Mouse (Mus musculus) embryonic facial prominence, embryonic 14.5 days (tissue): ENCODE measurements around the gene Asb3. TPM values are rescaled to one million over a fixed set of nuclear protein-coding genes. Genes with fewer than 3 reads are reported as not detected.

Experiments
- ATAC-seq: fragments of 200-750 bp; cut with Nextera tagmentation; 2 replicates; pipeline ENCODE4 v1.8.0; 2017; ENCODE audit warnings: low read depth, moderate number of reproducible peaks, moderate TSS enrichment
- DNase-seq: peaks from one replicate; pipeline ENCODE4 v3.0.0-alpha.2; 2015; ENCODE audit warnings: low spot score
- H3K27ac ChIP-seq: fragments of 300-500 bp; sonication (generic); replicated peaks from 2 replicates; pipeline ENCODE4 v1.5.1; 2014; ENCODE audit warnings: low read depth, mild to moderate bottlenecking, low read length, moderate library complexity
- H3K27me3 ChIP-seq: fragments of 300-500 bp; sonication (generic); replicated peaks from 2 replicates; pipeline ENCODE4 v1.6.1; 2014; ENCODE audit warnings: low read length; ENCODE audit not compliant: control insufficient read depth, insufficient read depth
- H3K36me3 ChIP-seq: fragments of 300-500 bp; sonication (generic); 2 replicates; pipeline ENCODE4 v1.6.1; 2014; ENCODE audit warnings: low read length, mixed read lengths; ENCODE audit not compliant: control insufficient read depth, insufficient read depth
- H3K4me1 ChIP-seq: fragments of 300-500 bp; sonication (generic); 2 replicates; pipeline ENCODE4 v1.6.1; 2014; ENCODE audit warnings: antibody characterized with exemption, low read length; ENCODE audit not compliant: control insufficient read depth, insufficient read depth
- H3K4me2 ChIP-seq: fragments of 300-500 bp; sonication (generic); 2 replicates; pipeline ENCODE4 v1.6.1; 2014; ENCODE audit warnings: low read depth, mild to moderate bottlenecking, low read length, moderate library complexity, mixed read lengths
- H3K4me3 ChIP-seq: fragments of 300-500 bp; sonication (generic); 2 replicates; pipeline ENCODE4 v1.5.1; 2014; ENCODE audit warnings: low read depth, mild to moderate bottlenecking, low read length
- H3K9ac ChIP-seq: fragments of 300-500 bp; sonication (generic); 2 replicates; pipeline ENCODE4 v1.6.1; 2014; ENCODE audit warnings: low read depth, mild to moderate bottlenecking, low read length, moderate library complexity, mixed read lengths
- H3K9me3 ChIP-seq: fragments of 300-500 bp; sonication (generic); 2 replicates; pipeline ENCODE4 v1.6.1; 2016; ENCODE audit warnings: low read length; ENCODE audit not compliant: control insufficient read depth
- WGBS: fragments of 180-500 bp; shearing (Covaris S2); extraction: QIAGEN DNeasy Blood & Tissue Kit; methylation state at CpG from one replicate; pipeline ENCODE4 v1.1.7; 2014; 5-methylcytosine and 5-hydroxymethylcytosine counted together
- polyA plus RNA-seq: library from polyadenylated mRNA; unstranded; fragments of >200 nt; fragmentation: Nextera tagmentation; extraction: Ambion mirVana; gene quantifications from 2 replicates; pipeline ENCODE4 v1.2.1, GENCODE M21; 2014

The Asb3 gene
- 30.7 and 32.7 TPM in 2 replicates for polyA plus RNA-seq

DNA sequence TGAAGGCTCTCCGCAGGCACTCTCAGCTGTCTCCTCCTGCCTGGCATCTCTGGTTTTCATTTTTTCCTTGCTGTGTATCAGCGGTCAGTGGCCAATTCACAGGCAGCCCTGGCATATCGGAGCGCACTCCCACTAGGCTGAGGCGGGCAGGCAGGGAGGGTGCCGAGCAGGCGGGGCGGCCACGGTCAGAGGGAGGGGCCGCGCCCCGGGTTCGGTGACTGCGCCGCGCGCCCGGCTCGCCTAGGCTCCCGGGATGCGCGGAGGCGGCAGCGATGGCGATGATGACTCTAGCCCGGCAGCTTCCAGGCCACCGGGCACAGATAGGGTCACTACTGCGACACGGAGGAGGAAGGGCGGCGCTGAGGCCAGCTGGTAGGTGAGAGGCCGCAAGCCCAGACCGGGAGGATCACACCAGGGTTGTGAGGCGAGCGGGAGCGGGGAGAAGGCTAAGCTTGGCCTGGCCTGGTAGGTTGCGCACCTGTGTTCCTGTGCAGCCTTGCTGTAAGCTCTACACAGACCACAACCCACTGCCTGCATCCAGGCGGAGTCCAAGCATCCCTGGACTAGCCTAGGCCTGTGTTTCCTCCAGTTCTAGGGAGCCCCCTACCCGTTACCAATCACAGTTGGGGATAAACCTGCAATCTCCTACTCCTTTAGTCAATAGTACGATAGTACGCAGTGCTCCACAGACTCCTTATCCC, at the start of gene Asb3, which contains the start of gene Gpr75:
Gene Asb3, plus strand, starts transcription at position 246 of the 701 bp plus-strand sequence.
Gene Gpr75, plus strand, starts transcription at position 188 of the 701 bp plus-strand sequence.
- DNase-seq (peak; percentile 48), ATAC-seq (peak; percentile 95)
- no peaks in the 10 kb centered on the region for H3K27me3 ChIP-seq
- no peaks in the 10 kb centered on the region for H3K9me3 ChIP-seq
- peak within 1 kb of the TSS; percentile 66 for H3K9ac ChIP-seq
- WGBS, result 5% methylated on average over 33 of the region's 41 CpGs
- H3K4me2 ChIP-seq, result peak within 1 kb of the TSS; percentile 90
- no peak within 1 kb of the TSS for H3K27ac ChIP-seq
- peaks cover 1% of the 10 kb centered on the region; the same call in 1 of the 2 replicates for H3K36me3 ChIP-seq
- H3K4me3 ChIP-seq, result peak within 1 kb of the TSS; percentile 51
- H3K4me1 ChIP-seq, result no peaks in the 10 kb centered on the region

DNA sequence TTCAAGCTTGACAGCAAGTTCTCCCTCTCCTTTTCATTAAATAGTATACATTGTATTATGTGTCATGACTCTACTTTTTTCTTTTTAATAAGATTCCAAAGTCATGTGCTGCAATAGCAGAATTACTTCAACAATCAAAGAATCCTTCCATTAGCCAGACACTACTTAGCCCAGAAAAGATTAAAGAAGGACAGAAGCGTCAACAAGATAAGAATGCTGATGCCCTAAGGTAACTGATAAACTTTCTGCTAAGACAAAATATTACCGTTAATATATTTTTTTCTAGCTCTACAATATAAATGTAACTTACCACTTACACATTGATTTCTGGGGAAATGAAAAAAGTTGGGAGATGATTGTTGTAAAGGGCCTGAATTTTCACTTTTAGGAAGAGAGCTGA, 46.4 kb upstream of the Asb3 start:
- H3K9me3 ChIP-seq, result no peaks in the 10 kb centered on the region
- DNase-seq, result no peak
- no peak for ATAC-seq
- no peaks in the 10 kb centered on the region for H3K27me3 ChIP-seq
- H3K4me3 ChIP-seq, result no peak overlapping the region
- no peak overlapping the region for H3K4me2 ChIP-seq
- no peak overlapping the region for H3K9ac ChIP-seq
- H3K36me3 ChIP-seq, result peaks cover 75% of the 10 kb centered on the region
- H3K27ac ChIP-seq, result no peak overlapping the region
- no peaks in the 10 kb centered on the region for H3K4me1 ChIP-seq
- WGBS, result over 99% methylated on average over 2 of the region's 2 CpGs

DNA sequence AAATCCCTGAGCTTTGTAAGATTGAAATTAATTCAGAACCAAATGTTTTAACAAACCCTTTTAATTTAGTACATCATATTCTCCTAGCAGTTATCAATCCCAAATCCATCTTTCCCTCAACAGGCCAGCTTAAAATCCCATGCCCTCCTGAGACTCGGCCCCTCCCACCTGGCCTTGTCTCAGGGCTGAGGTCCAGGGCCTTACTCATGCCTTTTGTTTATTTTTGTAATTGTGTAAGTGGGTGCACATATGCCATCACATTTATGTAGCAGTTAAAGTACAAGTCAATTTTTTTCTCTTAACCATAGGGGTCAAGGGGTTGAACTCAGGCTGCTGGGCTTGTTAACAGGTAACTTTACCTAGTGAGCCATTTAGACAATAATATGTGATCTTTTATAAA, 40.9 kb upstream of the Asb3 start:
- Histone ChIP-seq H3K36me3 (peaks cover 63% of the 10 kb centered on the region), H3K9ac (no peak overlapping the region), H3K27ac (no peak overlapping the region), H3K4me2 (no peak overlapping the region), H3K27me3 (no peaks in the 10 kb centered on the region), H3K9me3 (no peaks in the 10 kb centered on the region), H3K4me1 (no peaks in the 10 kb centered on the region), H3K4me3 (no peak overlapping the region)
- ATAC-seq (no peak), DNase-seq (no peak)
- WGBS, result 85% methylated on average over 1 of the region's 1 CpGs

DNA sequence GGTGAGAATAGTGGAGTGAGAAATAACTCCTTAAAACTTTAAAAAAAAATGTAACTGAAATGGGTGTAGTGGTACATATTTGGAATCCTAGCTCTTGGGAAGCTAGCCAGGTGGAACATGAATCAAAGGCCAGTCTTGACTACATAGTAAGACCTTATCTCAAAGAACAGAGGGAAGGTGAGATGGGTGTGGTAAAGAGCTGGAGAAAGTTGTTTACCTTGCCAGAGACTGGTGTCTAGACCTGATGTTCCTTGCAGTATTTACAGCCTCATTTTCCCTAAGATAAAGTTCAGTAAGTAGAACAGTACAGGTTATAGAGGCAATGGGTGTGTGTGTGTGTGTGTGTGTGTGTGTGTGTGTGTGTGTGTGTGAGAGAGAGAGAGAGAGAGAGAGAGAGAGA, 12.8 kb upstream of the Asb3 start:
- Histone ChIP-seq H3K9ac (no peak overlapping the region), H3K36me3 (peaks cover 55% of the 10 kb centered on the region)
- no peak for ATAC-seq

DNA sequence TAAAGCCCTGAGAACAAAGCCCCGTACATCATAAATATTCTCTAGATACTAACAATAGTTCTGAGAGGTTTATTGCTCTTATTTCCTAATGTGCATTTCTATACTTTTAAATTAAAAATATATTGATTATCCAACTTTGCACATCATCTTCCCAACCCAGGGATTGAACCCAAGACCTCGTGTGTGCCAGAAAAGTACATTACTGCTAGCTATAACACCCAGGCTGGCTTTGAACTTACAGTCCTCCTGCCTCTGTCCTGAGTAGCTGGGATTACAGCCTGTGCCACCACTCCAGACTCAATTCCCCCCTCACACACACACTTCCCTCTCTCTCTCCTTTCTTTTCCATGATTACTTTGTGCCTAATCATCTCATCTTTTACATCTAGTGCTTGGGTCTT, 2.9 kb downstream of the Asb3 start:
- Histone ChIP-seq H3K4me1 (no peaks in the 10 kb centered on the region), H3K9me3 (no peaks in the 10 kb centered on the region), H3K36me3 (no peaks in the 10 kb centered on the region), H3K27me3 (no peaks in the 10 kb centered on the region), H3K9ac (no peak overlapping the region), H3K4me3 (no peak overlapping the region), H3K27ac (no peak overlapping the region), H3K4me2 (no peak overlapping the region)
- ATAC-seq (no peak), DNase-seq (no peak)
- 88% methylated on average over 2 of the region's 2 CpGs for WGBS

More for the DNA sequence above, 12.8 kb upstream of the Asb3 start:
- H3K9me3 ChIP-seq, result peaks cover 4% of the 10 kb centered on the region; the same call in 1 of the 2 replicates
- H3K4me1 ChIP-seq, result no peaks in the 10 kb centered on the region
- no peak overlapping the region for H3K4me2 ChIP-seq
- no peaks in the 10 kb centered on the region for H3K27me3 ChIP-seq
- DNase-seq, result no peak
- no peak overlapping the region for H3K4me3 ChIP-seq
- no peak overlapping the region for H3K27ac ChIP-seq

DNA sequence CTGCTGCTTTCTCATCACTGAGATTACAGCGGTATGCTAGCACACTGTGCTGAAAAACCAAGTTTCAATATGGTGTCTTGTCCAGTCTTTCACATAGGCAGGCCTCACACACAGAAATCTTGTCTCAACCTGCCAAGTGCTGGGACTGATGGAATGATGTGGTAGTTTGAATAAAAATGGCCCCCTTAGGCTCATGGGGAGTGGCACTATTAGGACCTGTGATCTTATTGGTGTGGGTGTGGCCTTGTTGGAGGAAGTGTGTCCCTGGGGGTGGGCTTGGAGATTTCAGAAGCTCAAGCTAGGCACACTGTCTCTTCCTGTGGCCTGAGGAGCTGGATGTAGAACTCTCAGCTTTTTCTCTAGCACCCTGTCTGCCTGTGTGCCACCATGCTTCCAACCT, 11.0 kb downstream of the Asb3 start:
- H3K4me1 ChIP-seq, result no peaks in the 10 kb centered on the region
- no peak overlapping the region for H3K4me3 ChIP-seq
- no peaks in the 10 kb centered on the region for H3K9me3 ChIP-seq
- no peaks in the 10 kb centered on the region for H3K27me3 ChIP-seq
- ATAC-seq (no peak), DNase-seq (no peak)
- 91% methylated on average over 1 of the region's 1 CpGs for WGBS
- H3K27ac ChIP-seq, result no peak overlapping the region
- no peak overlapping the region for H3K9ac ChIP-seq
- H3K4me2 ChIP-seq, result no peak overlapping the region
- no peaks in the 10 kb centered on the region for H3K36me3 ChIP-seq

DNA sequence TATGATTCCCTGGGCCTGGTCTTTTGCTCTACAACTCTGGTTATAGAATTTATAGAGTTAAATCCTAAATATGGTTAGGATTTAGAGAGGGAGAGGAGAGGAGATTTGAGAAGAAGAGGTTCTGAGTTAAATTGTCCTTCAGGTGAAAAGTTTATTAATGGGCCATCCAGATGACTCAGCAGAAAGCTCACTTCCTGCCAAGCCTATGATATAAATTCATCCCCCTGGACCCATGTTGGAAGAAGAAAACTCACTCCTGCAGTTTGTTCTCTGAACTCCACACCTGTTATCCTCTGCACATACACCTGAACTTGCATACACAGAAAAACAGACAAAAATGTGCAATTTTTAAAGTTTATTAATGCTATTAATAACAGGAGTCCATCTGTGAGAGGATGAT, 14.1 kb downstream of the Asb3 start:
- no peaks in the 10 kb centered on the region for H3K27me3 ChIP-seq
- H3K27ac ChIP-seq, result no peak overlapping the region
- H3K4me3 ChIP-seq, result no peak overlapping the region
- H3K9me3 ChIP-seq, result no peaks in the 10 kb centered on the region
- H3K4me2 ChIP-seq, result no peak overlapping the region
- no peak overlapping the region for H3K9ac ChIP-seq
- H3K36me3 ChIP-seq, result no peaks in the 10 kb centered on the region
- DNase-seq (no peak), ATAC-seq (no peak)
- H3K4me1 ChIP-seq, result no peaks in the 10 kb centered on the region

DNA sequence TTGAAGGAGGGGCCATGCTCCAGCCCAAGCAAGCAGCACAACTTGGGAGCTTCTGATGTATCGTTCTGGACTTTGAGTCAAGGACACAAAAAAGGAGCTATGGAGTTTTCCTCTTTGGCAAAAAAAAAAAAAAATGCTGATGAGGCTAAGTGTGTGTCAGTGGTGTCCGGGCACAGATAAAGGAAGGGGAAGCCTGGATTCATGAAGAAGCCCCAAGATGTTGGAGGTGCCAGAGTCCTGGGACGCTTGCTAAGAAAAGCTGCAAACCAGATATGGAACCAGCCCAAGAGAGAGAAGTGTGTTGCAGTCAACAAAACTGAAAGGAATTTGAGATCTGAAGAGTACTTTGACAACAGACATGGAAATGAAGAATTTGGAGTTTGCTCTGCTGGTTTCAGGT, 27.1 kb downstream of the Asb3 start:
- Histone ChIP-seq H3K4me3 (no peak overlapping the region), H3K36me3 (no peaks in the 10 kb centered on the region), H3K4me1 (no peaks in the 10 kb centered on the region), H3K9ac (no peak overlapping the region), H3K27ac (no peak overlapping the region), H3K9me3 (no peaks in the 10 kb centered on the region), H3K4me2 (no peak overlapping the region), H3K27me3 (no peaks in the 10 kb centered on the region)
- DNase-seq (no peak), ATAC-seq (no peak)
- WGBS, result 91% methylated on average over 3 of the region's 3 CpGs

DNA sequence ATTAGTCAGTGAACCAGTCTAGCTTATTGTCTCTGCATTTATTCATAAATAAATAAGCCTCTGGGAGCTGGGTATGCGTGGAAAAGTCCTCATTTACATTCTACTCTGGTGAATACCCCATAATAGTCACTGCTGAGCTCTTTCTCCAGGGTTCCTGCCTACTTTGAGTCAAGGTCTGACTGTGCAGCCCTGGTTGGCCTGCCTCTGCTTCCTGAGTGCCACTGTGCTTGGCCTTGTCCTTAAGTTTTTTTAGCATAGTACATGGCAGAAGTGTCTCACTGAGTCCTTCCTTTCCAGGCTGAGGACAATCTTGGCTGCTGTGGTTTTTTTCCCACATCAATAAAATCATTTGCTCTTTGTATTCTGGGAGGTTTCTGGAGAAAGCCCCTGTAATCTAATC, 35.4 kb downstream of the Asb3 start:
- Histone ChIP-seq H3K27ac (no peak overlapping the region), H3K4me1 (no peaks in the 10 kb centered on the region), H3K36me3 (peaks cover 9% of the 10 kb centered on the region), H3K27me3 (no peaks in the 10 kb centered on the region), H3K4me2 (no peak overlapping the region), H3K9ac (no peak overlapping the region), H3K4me3 (no peak overlapping the region), H3K9me3 (no peaks in the 10 kb centered on the region)
- ATAC-seq (no peak), DNase-seq (no peak)
- 50% methylated on average over 1 of the region's 1 CpGs for WGBS
